Mouse (Mus musculus) cerebellum, adult 2 months (tissue): ENCODE data around the gene Mapk9.

Experiments
- CTCF ChIP-seq: fragments of 200-500 bp; IDR thresholded peaks from 2 replicates; pipeline ENCODE4 v1.5.1; 2011; ENCODE audit warnings: low read depth, mild to moderate bottlenecking, control low read depth, low read length, moderate library complexity, borderline replicate concordance; ENCODE audit not compliant: insufficient read depth
- POLR2A ChIP-seq: fragments of 200-500 bp; IDR thresholded peaks from 2 replicates; pipeline ENCODE4 v1.6.1; 2011; ENCODE audit warnings: low read length, control low read depth, borderline replicate concordance; ENCODE audit not compliant: insufficient read depth

GRCm38 (mm10) chr11:49891993-49892392, 45.4 kb downstream of the Mapk9 start:
- TF ChIP-seq POLR2A (no peak), CTCF (no peak)
